Mouse (Mus musculus) kidney, adult 2 months (tissue): ENCODE results near the gene Ccdc142. TPM values are rescaled to one million over a fixed set of nuclear protein-coding genes. Genes with fewer than 3 reads are reported as not detected.

Experiments used
- DNase-seq: peaks from one replicate; pipeline ENCODE4 v3.0.0; 2021
- H3K27ac ChIP-seq: fragments of 200-500 bp; 2 replicates; pipeline ENCODE4 v1.5.1; 2012; ENCODE audit warnings: low read depth, low read length, control low read depth, inconsistent platforms; ENCODE audit not compliant: insufficient read depth
- H3K27me3 ChIP-seq: fragments of 200-500 bp; replicated peaks from 2 replicates; pipeline ENCODE4 v1.6.1; 2012; ENCODE audit warnings: mild to moderate bottlenecking, moderate library complexity, low read length, inconsistent platforms; ENCODE audit not compliant: control insufficient read depth, insufficient read depth
- H3K36me3 ChIP-seq: fragments of 200-500 bp; 2 replicates; pipeline ENCODE4 v1.6.1; 2012; ENCODE audit warnings: mild to moderate bottlenecking, moderate library complexity, low read length, inconsistent platforms; ENCODE audit not compliant: control insufficient read depth, insufficient read depth
- H3K4me1 ChIP-seq: fragments of 200-500 bp; 2 replicates; pipeline ENCODE4 v1.6.1; 2011; ENCODE audit warnings: low read length; ENCODE audit not compliant: control insufficient read depth, insufficient read depth
- H3K4me3 ChIP-seq: fragments of 200-500 bp; 2 replicates; pipeline ENCODE4 v1.5.1; 2011; ENCODE audit warnings: mild to moderate bottlenecking, low read depth, low read length, control low read depth; ENCODE audit not compliant: insufficient read depth
- CTCF ChIP-seq: fragments of 200-500 bp; conservative IDR thresholded peaks from 2 replicates; pipeline ENCODE4 v1.5.1; 2011; ENCODE audit warnings: low read depth, mild to moderate bottlenecking, control low read depth, low read length, moderate library complexity, mixed read lengths; ENCODE audit not compliant: insufficient read depth, insufficient read length
- POLR2A ChIP-seq: fragments of 200-500 bp; IDR thresholded peaks from one replicate; pipeline ENCODE4 v1.6.1; 2011; ENCODE audit warnings: low read depth, low read length, control low read depth
- WGBS: fragments of 180-500 bp; shearing (Covaris S2); methylation state at CpG from one replicate; pipeline ENCODE4 v1.1.7; 2018; 5-methylcytosine and 5-hydroxymethylcytosine counted together
- polyA plus RNA-seq: library from polyadenylated mRNA; depleted of rRNA; stranded (reverse); fragments of >200 nt; gene quantifications from 2 replicates; pipeline ENCODE4 v1.2.3, GENCODE M21; 2012

Ccdc142 gene
- polyA plus RNA-seq, 1 experiment = 3.0 TPM

GRCm38 (mm10) chr6:83065995-83066394 lies 35.4 kb upstream of the Ccdc142 start:
- no peak for DNase-seq
- TF ChIP-seq POLR2A (no peak), CTCF (no peak)
- Histone ChIP-seq H3K27ac (no peak overlapping the region), H3K36me3 (no peaks in the 10 kb centered on the region), H3K27me3 (peaks cover 19% of the 10 kb centered on the region), H3K4me1 (no peaks in the 10 kb centered on the region), H3K4me3 (no peak overlapping the region)
- WGBS = 76% methylated on average over 8 of the region's 8 CpGs

GRCm38 (mm10) chr6:83066441-83066840 lies 35.0 kb upstream of the Ccdc142 start:
- H3K27me3 ChIP-seq = peaks cover 23% of the 10 kb centered on the region
- TF ChIP-seq POLR2A = no peak
- no peak for TF ChIP-seq CTCF
- no peak for DNase-seq
- no peak overlapping the region for H3K27ac ChIP-seq
- 63% methylated on average over 6 of the region's 6 CpGs for WGBS
- no peaks in the 10 kb centered on the region for H3K4me1 ChIP-seq
- no peak overlapping the region for H3K4me3 ChIP-seq
- H3K36me3 ChIP-seq = no peaks in the 10 kb centered on the region

- H3K4me1 ChIP-seq = no peaks in the 10 kb centered on the region
- 48% methylated on average over 8 of the region's 8 CpGs for WGBS
- no peaks in the 10 kb centered on the region for H3K36me3 ChIP-seq
- DNase-seq = peak; percentile 25
- peaks cover 23% of the 10 kb centered on the region for H3K27me3 ChIP-seq
- H3K27ac ChIP-seq = no peak overlapping the region
- TF ChIP-seq POLR2A (no peak), CTCF (no peak)
- no peak overlapping the region for H3K4me3 ChIP-seq
These were observed 33.2 kb upstream of the Ccdc142 start for GRCm38 (mm10) chr6:83068221-83068620.

GRCm38 (mm10) chr6:83068706-83069487 lies 32.5 kb upstream of the Ccdc142 start:
- peak overlapping the region; percentile 48; the same call in 1 of the 2 replicates for H3K4me3 ChIP-seq
- peaks cover 23% of the 10 kb centered on the region for H3K27me3 ChIP-seq
- WGBS = 3% methylated on average over 70 of the region's 81 CpGs
- H3K27ac ChIP-seq = no peak overlapping the region
- no peaks in the 10 kb centered on the region for H3K4me1 ChIP-seq
- H3K36me3 ChIP-seq = no peaks in the 10 kb centered on the region
- DNase-seq = peak; percentile 59
- TF ChIP-seq POLR2A (no peak), CTCF (no peak)

- no peaks in the 10 kb centered on the region for H3K4me1 ChIP-seq
- peaks cover 23% of the 10 kb centered on the region for H3K27me3 ChIP-seq
- no peak for DNase-seq
- H3K4me3 ChIP-seq = no peak overlapping the region
- 2% methylated on average over 69 of the region's 69 CpGs for WGBS
- H3K27ac ChIP-seq = no peak overlapping the region
- no peaks in the 10 kb centered on the region for H3K36me3 ChIP-seq
- no peak for TF ChIP-seq CTCF
- no peak for TF ChIP-seq POLR2A
These were observed 31.7 kb upstream of the Ccdc142 start for GRCm38 (mm10) chr6:83069488-83070246.

GRCm38 (mm10) chr6:83070247-83070310 lies 31.3 kb upstream of the Ccdc142 start, which contains the start of gene Tlx2:
Tlx2 (minus strand) TSS chr6:83070293.
- H3K4me1 ChIP-seq = no peaks in the 10 kb centered on the region
- H3K27me3 ChIP-seq = peaks cover 23% of the 10 kb centered on the region
- H3K4me3 ChIP-seq = no peak within 1 kb of the TSS
- no peak for DNase-seq
- no peaks in the 10 kb centered on the region for H3K36me3 ChIP-seq
- 1% methylated on average over 10 of the region's 10 CpGs for WGBS
- TF ChIP-seq CTCF (no peak), POLR2A (no peak)
- no peak within 1 kb of the TSS for H3K27ac ChIP-seq
